Mouse (Mus musculus) midbrain, embryonic 16.5 days (tissue): ENCODE results near the gene Psmg4. TPM values are rescaled to one million over a fixed set of nuclear protein-coding genes. Genes with fewer than 3 reads are reported as not detected.

ENCODE experiments used
- ATAC-seq: fragments of 200-750 bp; cut with Nextera tagmentation; 2 replicates; pipeline ENCODE4 v1.8.0; 2017; ENCODE audit warnings: moderate TSS enrichment
- H3K27ac ChIP-seq: fragments of 300-500 bp; sonication (generic); 2 replicates; pipeline ENCODE4 v1.5.1; 2014; ENCODE audit warnings: mild to moderate bottlenecking, low read length, mixed read lengths
- H3K27me3 ChIP-seq: fragments of 300-500 bp; sonication (generic); 2 replicates; pipeline ENCODE4 v1.6.1; 2014; ENCODE audit warnings: low read depth, low read length, mixed read lengths; ENCODE audit not compliant: control insufficient read depth, insufficient read depth
- H3K36me3 ChIP-seq: fragments of 300-500 bp; sonication (generic); 2 replicates; pipeline ENCODE4 v1.6.1; 2014; ENCODE audit warnings: mild to moderate bottlenecking, low read length, moderate library complexity, mixed read lengths; ENCODE audit not compliant: control insufficient read depth, insufficient read depth
- H3K4me1 ChIP-seq: fragments of 300-500 bp; sonication (generic); 2 replicates; pipeline ENCODE4 v1.6.1; 2014; ENCODE audit warnings: mild to moderate bottlenecking, low read length, mixed read lengths; ENCODE audit not compliant: control insufficient read depth, insufficient read depth
- H3K4me2 ChIP-seq: fragments of 300-500 bp; sonication (generic); 2 replicates; pipeline ENCODE4 v1.6.1; 2014; ENCODE audit warnings: mild to moderate bottlenecking, low read length, mixed read lengths
- H3K4me3 ChIP-seq: fragments of 300-500 bp; sonication (generic); 2 replicates; pipeline ENCODE4 v1.5.1; 2014; ENCODE audit warnings: low read depth, mild to moderate bottlenecking, low read length, moderate library complexity, mixed read lengths
- H3K9ac ChIP-seq: fragments of 300-500 bp; sonication (generic); 2 replicates; pipeline ENCODE4 v1.6.1; 2014; ENCODE audit warnings: low read depth, low read length, mixed read lengths
- H3K9me3 ChIP-seq: fragments of 300-500 bp; sonication (generic); replicated peaks from 2 replicates; pipeline ENCODE4 v1.6.1; 2014; ENCODE audit warnings: mild to moderate bottlenecking, low read length, mixed read lengths; ENCODE audit not compliant: control insufficient read depth, poor library complexity, severe bottlenecking
- WGBS: fragments of 180-500 bp; shearing (Covaris S2); extraction: QIAGEN DNeasy Blood & Tissue Kit; methylation state at CpG from one replicate; pipeline ENCODE4 v1.1.7; 2014; 5-methylcytosine and 5-hydroxymethylcytosine counted together
- polyA plus RNA-seq: library from polyadenylated mRNA; unstranded; fragments of >200 nt; fragmentation: Nextera tagmentation; extraction: Ambion mirVana; gene quantifications from 2 replicates; pipeline ENCODE4 v1.2.1, GENCODE M21; 2015

The Psmg4 gene
- polyA plus RNA-seq, 1 experiment from 2014 or later: 71.6 TPM

- Histone ChIP-seq H3K4me2 (peak overlapping the region; percentile 76), H3K9me3 (no peaks in the 10 kb centered on the region), H3K36me3 (no peaks in the 10 kb centered on the region), H3K9ac (peak overlapping the region; percentile 100), H3K4me3 (peak overlapping the region; percentile 89), H3K27ac (peak overlapping the region; percentile 100), H3K4me1 (peaks cover 28% of the 10 kb centered on the region), H3K27me3 (no peaks in the 10 kb centered on the region)
- ATAC-seq: no peak
- 9% methylated on average over 7 of the region's 7 CpGs for WGBS
Measured at GRCm38 (mm10) chr13:34134276-34134675, 28.5 kb upstream of the Psmg4 start.

- no peaks in the 10 kb centered on the region for H3K36me3 ChIP-seq
- no peaks in the 10 kb centered on the region for H3K9me3 ChIP-seq
- H3K4me3 ChIP-seq: no peak overlapping the region
- no peaks in the 10 kb centered on the region for H3K27me3 ChIP-seq
- 33% methylated on average over 7 of the region's 7 CpGs for WGBS
- H3K27ac ChIP-seq: peak overlapping the region; percentile 70
- ATAC-seq: no peak
- H3K9ac ChIP-seq: 0 out of 2 replicates have a peak overlapping the region, but pooled peaks have one; percentile 28
- no peak overlapping the region for H3K4me2 ChIP-seq
- peaks cover 26% of the 10 kb centered on the region for H3K4me1 ChIP-seq
Measured at GRCm38 (mm10) chr13:34136605-34137004, 26.2 kb upstream of the Psmg4 start.

GRCm38 (mm10) chr13:34143389-34143788 lies 19.4 kb upstream of the Psmg4 start:
- 28% methylated on average over 5 of the region's 5 CpGs for WGBS

GRCm38 (mm10) chr13:34146916-34147315 lies 15.8 kb upstream of the Psmg4 start:
- H3K4me2 ChIP-seq: no peak overlapping the region
- H3K27me3 ChIP-seq: no peaks in the 10 kb centered on the region
- no peak overlapping the region for H3K4me3 ChIP-seq
- ATAC-seq: no peak
- no peak overlapping the region for H3K27ac ChIP-seq
- H3K36me3 ChIP-seq: no peaks in the 10 kb centered on the region
- no peak overlapping the region for H3K9ac ChIP-seq
- no peaks in the 10 kb centered on the region for H3K9me3 ChIP-seq
- WGBS: 50% methylated on average over 3 of the region's 3 CpGs
- peaks cover 27% of the 10 kb centered on the region for H3K4me1 ChIP-seq

More at GRCm38 (mm10) chr13:34143389-34143788, 19.4 kb upstream of the Psmg4 start:
- no peak overlapping the region for H3K4me2 ChIP-seq
- H3K4me3 ChIP-seq: no peak overlapping the region
- H3K36me3 ChIP-seq: no peaks in the 10 kb centered on the region
- H3K9ac ChIP-seq: no peak overlapping the region
- no peak for ATAC-seq
- H3K27me3 ChIP-seq: no peaks in the 10 kb centered on the region
- H3K27ac ChIP-seq: no peak overlapping the region
- H3K9me3 ChIP-seq: no peaks in the 10 kb centered on the region
- peaks cover 11% of the 10 kb centered on the region for H3K4me1 ChIP-seq

- 25% methylated on average over 3 of the region's 3 CpGs for WGBS
- no peaks in the 10 kb centered on the region for H3K27me3 ChIP-seq
- no peaks in the 10 kb centered on the region for H3K36me3 ChIP-seq
- H3K9ac ChIP-seq: peak overlapping the region; percentile 71
- peak overlapping the region; percentile 99 for H3K27ac ChIP-seq
- peak overlapping the region; percentile 42 for H3K4me3 ChIP-seq
- peak overlapping the region; percentile 51 for H3K4me2 ChIP-seq
- H3K9me3 ChIP-seq: no peaks in the 10 kb centered on the region
- peaks cover 27% of the 10 kb centered on the region for H3K4me1 ChIP-seq
- peak; percentile 12; the same call in 1 of the 2 replicates for ATAC-seq
Measured at GRCm38 (mm10) chr13:34148181-34148580, 14.6 kb upstream of the Psmg4 start.

- peak; percentile 91 for ATAC-seq
- no peaks in the 10 kb centered on the region for H3K36me3 ChIP-seq
- H3K4me2 ChIP-seq: peak overlapping the region; percentile 51
- H3K27me3 ChIP-seq: no peaks in the 10 kb centered on the region
- peaks cover 33% of the 10 kb centered on the region for H3K4me1 ChIP-seq
- H3K4me3 ChIP-seq: peak overlapping the region; percentile 42
- peak overlapping the region; percentile 99 for H3K27ac ChIP-seq
- 1% methylated on average over 23 of the region's 23 CpGs for WGBS
- H3K9ac ChIP-seq: peak overlapping the region; percentile 71
- H3K9me3 ChIP-seq: no peaks in the 10 kb centered on the region
Measured at GRCm38 (mm10) chr13:34148767-34149392, 13.9 kb upstream of the Psmg4 start.

GRCm38 (mm10) chr13:34149463-34150176 lies 13.1 kb upstream of the Psmg4 start:
- Histone ChIP-seq H3K36me3 (no peaks in the 10 kb centered on the region), H3K4me3 (peak overlapping the region; percentile 42), H3K27ac (peak overlapping the region; percentile 99), H3K27me3 (no peaks in the 10 kb centered on the region), H3K4me2 (peak overlapping the region; percentile 51), H3K9ac (peak overlapping the region; percentile 71), H3K9me3 (no peaks in the 10 kb centered on the region), H3K4me1 (peaks cover 40% of the 10 kb centered on the region)
- peak; percentile 23; the same call in 1 of the 2 replicates for ATAC-seq
- 33% methylated on average over 5 of the region's 5 CpGs for WGBS

- Histone ChIP-seq H3K9ac (peak overlapping the region; percentile 71), H3K27me3 (no peaks in the 10 kb centered on the region), H3K4me1 (peaks cover 40% of the 10 kb centered on the region), H3K4me2 (peak overlapping the region; percentile 51), H3K9me3 (no peaks in the 10 kb centered on the region), H3K4me3 (peak overlapping the region; percentile 42), H3K27ac (peak overlapping the region; percentile 99), H3K36me3 (no peaks in the 10 kb centered on the region)
- peak; percentile 8; the same call in 1 of the 2 replicates for ATAC-seq
- WGBS: 5% methylated on average over 19 of the region's 19 CpGs
Measured at GRCm38 (mm10) chr13:34150271-34151027, 12.3 kb upstream of the Psmg4 start.
